Mouse (Mus musculus): ENCODE data around the gene Stat4. TPM values are rescaled to one million over a fixed set of nuclear protein-coding genes. Genes with fewer than 3 reads are reported as not detected.

Stat4 gene
- polyA plus RNA-seq, 1 experiment from 2014 or later, result 1.9 TPM

- H3K9me3 ChIP-seq, result no peaks in the 10 kb centered on the region
- no peak overlapping the region for H3K27ac ChIP-seq (replicated peaks)
- peaks cover 13% of the 10 kb centered on the region for H3K36me3 ChIP-seq (replicated peaks)
- DNase-seq (ENCODE audit: low spot score), result no peak
- H3K27me3 ChIP-seq (replicated peaks; ENCODE audit: low read depth, poor library complexity, severe bottlenecking), result no peaks in the 10 kb centered on the region
- peaks cover 5% of the 10 kb centered on the region; the same call in 1 of the 2 replicates for H3K4me1 ChIP-seq
- WGBS, result 93% methylated on average over 10 of the region's 10 CpGs
- H3K4me3 ChIP-seq, result no peak overlapping the region
Observed at GRCm38 (mm10) chr1:52156351-52156750, 169.4 kb downstream of the Stat4 start.

Other genes starting within 250 kb of the Stat4 start
- gene Myo1b, start 71.1 kb upstream of the Stat4 start, polyA plus RNA-seq (2016; fragmentation: Nextera tagmentation; extraction: Ambion mirVana), result 85.5 and 91.6 TPM in 2 replicates
- 10.9 and 11.5 TPM in 2 replicates for gene Stat1, start 132.3 kb downstream of the Stat4 start, polyA plus RNA-seq (2016; fragmentation: Nextera tagmentation; extraction: Ambion mirVana)
- 18.2 and 21.5 TPM in 2 replicates for gene Gls, start 246.1 kb downstream of the Stat4 start, polyA plus RNA-seq (2016; fragmentation: Nextera tagmentation; extraction: Ambion mirVana)

Measured in embryonic facial prominence, embryonic 10.5 days (tissue).